Mouse (Mus musculus): ENCODE results near the gene Vps52.
A peak's percentile ranks its signal among the peaks of the same experiment; 100 is the strongest.
"Not testable (repeated sequence)": the region's sequence is repeated elsewhere in the genome, so short reads cannot be mapped to it uniquely, and the experiment has no call there.

The Vps52 gene

GRCm38 (mm10) chr17:33965846-33966550, 10.4 kb downstream of the Vps52 start:
- DNase-seq (ENCODE audit: low spot score in 2 of 2) = no peak

GRCm38 (mm10) chr17:33968489-33968888, 12.9 kb downstream of the Vps52 start:
- DNase-seq (ENCODE audit: low spot score in 2 of 2) = peak; percentile 69 to 70

GRCm38 (mm10) chr17:33968927-33969326, 13.3 kb downstream of the Vps52 start:
- no peak for DNase-seq (ENCODE audit: low spot score in 2 of 2)

- DNase-seq (ENCODE audit: low spot score in 2 of 2) = no peak
Measured at GRCm38 (mm10) chr17:33969394-33969793, 13.8 kb downstream of the Vps52 start.

GRCm38 (mm10) chr17:33972691-33973090, 17.1 kb downstream of the Vps52 start:
- no peak for DNase-seq (ENCODE audit: low spot score in 2 of 2)

GRCm38 (mm10) chr17:33973572-33973971, 18.0 kb downstream of the Vps52 start:
- DNase-seq (ENCODE audit: low spot score in 2 of 2) = no peak

- no peak for DNase-seq (ENCODE audit: low spot score in 2 of 2)
Measured at GRCm38 (mm10) chr17:33977861-33978557, 22.4 kb downstream of the Vps52 start.

GRCm38 (mm10) chr17:33978631-33979031, 23.0 kb downstream of the Vps52 start:
- no peak for DNase-seq (ENCODE audit: low spot score in 2 of 2)

GRCm38 (mm10) chr17:33979512-33980050, 24.0 kb downstream of the Vps52 start:
- no peak for DNase-seq (ENCODE audit: low spot score in 2 of 2)

GRCm38 (mm10) chr17:33980181-33981035, 24.8 kb downstream of the Vps52 start:
- no peak for DNase-seq (ENCODE audit: low spot score in 2 of 2)

GRCm38 (mm10) chr17:33981192-33981909, 25.7 kb downstream of the Vps52 start:
- peak; percentile 59 to 72 for DNase-seq (ENCODE audit: low spot score in 2 of 2)

- DNase-seq (ENCODE audit: low spot score in 2 of 2) = peak in 1 of 2 experiments; percentile 54
Measured at GRCm38 (mm10) chr17:33982136-33982535, 26.5 kb downstream of the Vps52 start.

GRCm38 (mm10) chr17:33991788-33992664, 36.4 kb downstream of the Vps52 start:
- DNase-seq (ENCODE audit: low spot score in 2 of 2) = no peak

GRCm38 (mm10) chr17:33994959-33995358, 39.3 kb downstream of the Vps52 start:
- DNase-seq (ENCODE audit: low spot score in 2 of 2) = no peak

- no peak for DNase-seq (ENCODE audit: low spot score in 2 of 2)
Measured at GRCm38 (mm10) chr17:33995651-33996050, 40.0 kb downstream of the Vps52 start.

- not testable (repeated sequence) for DNase-seq (ENCODE audit: low spot score in 2 of 2)
Measured at GRCm38 (mm10) chr17:33997025-33997424, 41.4 kb downstream of the Vps52 start.

- not testable (repeated sequence) for DNase-seq (ENCODE audit: low spot score in 2 of 2)
Measured at GRCm38 (mm10) chr17:33998697-33999096, 43.1 kb downstream of the Vps52 start.

GRCm38 (mm10) chr17:33999341-34000149, 43.9 kb downstream of the Vps52 start:
- no peak for DNase-seq (ENCODE audit: low spot score in 2 of 2)

- DNase-seq (ENCODE audit: low spot score in 2 of 2) = peak; percentile 40 to 47
Measured at GRCm38 (mm10) chr17:34000150-34000537, 44.5 kb downstream of the Vps52 start, which contains the start of gene H2-K1. Gene H2-K1, minus strand, starts transcription at chr17:34000347.

Measured in frontal cortex, postnatal 25 days (tissue).